Mouse (Mus musculus) G1E (cell line): ENCODE data around the gene Tbc1d1.

Experiments used
- CTCF ChIP-seq: IDR thresholded peaks from 2 replicates; pipeline ENCODE4 v1.5.1; 2012; ENCODE audit warnings: low read depth, low read length, inconsistent platforms, mixed read lengths
- GATA1 ChIP-seq: IDR thresholded peaks from 2 replicates; pipeline ENCODE4 v1.6.1; 2012; ENCODE audit warnings: borderline replicate concordance, low read length, inconsistent platforms, mixed read lengths
- TAL1 ChIP-seq: conservative IDR thresholded peaks from 2 replicates; pipeline ENCODE4 v1.6.1; 2012; ENCODE audit warnings: low read depth, low read length, inconsistent platforms, mixed read lengths

- no peak for TF ChIP-seq CTCF
- no peak for TF ChIP-seq GATA1
- no peak for TF ChIP-seq TAL1
Observed at GRCm38 (mm10) chr5:64384546-64384945, 228.4 kb downstream of the Tbc1d1 start.
